Mouse (Mus musculus) lung, embryonic 16.5 days (tissue): ENCODE measurements around the gene Rmdn3. TPM values are rescaled to one million over a fixed set of nuclear protein-coding genes. Genes with fewer than 3 reads are reported as not detected.

ENCODE experiments used
- ATAC-seq: fragments of 200-750 bp; cut with Nextera tagmentation; 2 replicates; pipeline ENCODE4 v1.8.0; 2017; ENCODE audit warnings: low read depth, mild to moderate bottlenecking, moderate library complexity
- H3K27ac ChIP-seq: fragments of 300-500 bp; sonication (generic); 2 replicates; pipeline ENCODE4 v1.5.1; 2014; ENCODE audit warnings: mild to moderate bottlenecking, control low read depth, low read length
- H3K27me3 ChIP-seq: fragments of 300-500 bp; sonication (generic); 2 replicates; pipeline ENCODE4 v1.6.1; 2014; ENCODE audit warnings: low read depth, low read length, mixed read lengths; ENCODE audit not compliant: control insufficient read depth, insufficient read depth
- H3K36me3 ChIP-seq: fragments of 300-500 bp; sonication (generic); 2 replicates; pipeline ENCODE4 v1.6.1; 2014; ENCODE audit warnings: low read length; ENCODE audit not compliant: control insufficient read depth, insufficient read depth
- H3K4me1 ChIP-seq: fragments of 300-500 bp; sonication (generic); replicated peaks from 2 replicates; pipeline ENCODE4 v1.6.1; 2014; ENCODE audit warnings: low read length, mixed read lengths; ENCODE audit not compliant: control insufficient read depth, insufficient read depth
- H3K4me2 ChIP-seq: fragments of 300-500 bp; sonication (generic); 2 replicates; pipeline ENCODE4 v1.6.1; 2014; ENCODE audit warnings: low read depth, low read length, control low read depth
- H3K4me3 ChIP-seq: fragments of 300-500 bp; sonication (generic); 2 replicates; pipeline ENCODE4 v1.5.1; 2014; ENCODE audit warnings: mild to moderate bottlenecking, low read length, control low read depth
- H3K9ac ChIP-seq: fragments of 300-500 bp; sonication (generic); 2 replicates; pipeline ENCODE4 v1.6.1; 2014; ENCODE audit warnings: low read length, control low read depth
- H3K9me3 ChIP-seq: fragments of 300-500 bp; sonication (generic); 2 replicates; pipeline ENCODE4 v1.6.1; 2016; ENCODE audit warnings: low read length; ENCODE audit not compliant: control insufficient read depth
- WGBS: fragments of 180-500 bp; shearing (Covaris S2); extraction: QIAGEN DNeasy Blood & Tissue Kit; methylation state at CpG from one replicate; pipeline ENCODE4 v1.1.7; 2014; 5-methylcytosine and 5-hydroxymethylcytosine counted together
- polyA plus RNA-seq: library from polyadenylated mRNA; unstranded; fragments of >200 nt; fragmentation: Nextera tagmentation; extraction: Ambion mirVana; gene quantifications from 2 replicates; pipeline ENCODE4 v1.2.1, GENCODE M21; 2015

Rmdn3 gene
- polyA plus RNA-seq, 1 experiment from 2014 or later: 41.1 TPM

DNA sequence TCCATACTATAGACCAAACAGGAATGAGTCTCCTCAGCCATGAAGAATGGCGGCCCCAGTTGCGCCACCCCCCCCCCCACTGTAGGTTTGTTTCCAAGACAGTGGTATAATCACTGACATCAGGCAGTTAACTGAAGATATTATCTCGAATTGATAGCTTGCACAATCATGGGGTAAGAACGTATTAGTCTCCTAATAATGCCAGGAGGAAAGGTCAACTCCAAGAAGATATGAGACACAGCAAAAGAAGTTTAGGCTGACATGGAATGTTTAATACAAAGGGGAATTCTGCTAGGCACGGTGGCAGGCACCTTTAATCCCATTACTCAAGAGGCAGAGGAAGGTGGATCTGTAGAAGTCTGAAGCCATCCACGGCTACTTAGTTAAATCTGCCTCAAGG lies 10.4 kb downstream of the Rmdn3 start:
- 82% methylated on average over 6 of the region's 6 CpGs for WGBS
- H3K36me3 ChIP-seq: peaks cover 42% of the 10 kb centered on the region
- no peaks in the 10 kb centered on the region for H3K27me3 ChIP-seq
- no peak overlapping the region for H3K27ac ChIP-seq
- ATAC-seq: no peak
- no peak overlapping the region for H3K9ac ChIP-seq
- no peaks in the 10 kb centered on the region for H3K4me1 ChIP-seq
- H3K9me3 ChIP-seq: no peaks in the 10 kb centered on the region
- H3K4me3 ChIP-seq: no peak overlapping the region
- H3K4me2 ChIP-seq: no peak overlapping the region

DNA sequence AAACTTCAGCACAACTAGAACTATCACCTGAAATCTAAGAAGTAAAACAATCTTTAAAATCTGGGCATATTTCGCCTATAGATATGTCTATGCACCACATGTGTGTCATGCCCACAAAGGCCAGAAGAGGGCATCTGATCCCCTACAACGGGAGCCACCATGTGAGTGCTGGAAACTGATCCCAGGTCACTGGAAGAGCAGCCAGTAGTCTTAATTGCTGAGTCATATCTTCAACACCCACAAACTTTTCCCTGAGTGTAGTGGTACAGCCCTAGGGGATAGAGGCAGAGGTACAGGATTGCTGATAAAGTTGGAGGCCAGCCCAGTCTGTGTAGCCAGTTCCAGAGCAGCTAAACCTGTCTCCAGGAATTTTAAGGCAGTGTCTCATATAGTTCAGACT lies 11.6 kb downstream of the Rmdn3 start:
- Histone ChIP-seq H3K36me3 (peaks cover 34% of the 10 kb centered on the region), H3K9ac (no peak overlapping the region), H3K4me2 (no peak overlapping the region), H3K4me3 (no peak overlapping the region), H3K4me1 (no peaks in the 10 kb centered on the region), H3K27ac (no peak overlapping the region), H3K9me3 (no peaks in the 10 kb centered on the region), H3K27me3 (no peaks in the 10 kb centered on the region)
- 86% methylated on average over 2 of the region's 2 CpGs for WGBS
- ATAC-seq: no peak

DNA sequence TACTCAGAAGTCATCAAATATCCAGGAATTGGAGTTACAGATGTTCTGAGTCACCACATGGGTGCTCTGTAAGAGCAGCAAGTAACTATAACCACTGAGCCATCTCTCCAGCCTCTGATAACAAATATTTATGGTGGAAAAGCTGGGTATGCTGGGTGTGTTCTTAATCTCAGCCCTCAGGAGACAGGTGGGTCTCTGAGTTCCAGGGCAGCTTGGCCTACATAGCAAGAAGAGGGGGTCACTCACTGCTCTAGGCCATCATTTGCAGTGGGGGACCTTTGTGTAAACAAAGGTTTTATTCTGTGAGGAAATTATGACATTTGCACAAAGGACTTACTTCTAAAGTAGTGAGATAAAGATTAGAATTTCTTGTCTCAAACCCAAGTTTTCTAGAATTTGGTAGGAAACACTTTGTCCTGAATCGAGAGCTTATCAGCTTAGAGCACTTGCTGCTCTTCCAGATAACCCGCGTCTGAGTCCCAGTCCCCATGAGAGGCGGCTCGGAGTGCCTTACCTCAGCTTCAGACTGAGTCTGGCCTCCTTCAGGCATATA lies 20.4 kb downstream of the Rmdn3 start:
- no peak overlapping the region for H3K4me3 ChIP-seq
- peaks cover 35% of the 10 kb centered on the region for H3K36me3 ChIP-seq
- no peak for ATAC-seq
- H3K9ac ChIP-seq: no peak overlapping the region
- H3K9me3 ChIP-seq: no peaks in the 10 kb centered on the region
- H3K4me2 ChIP-seq: no peak overlapping the region
- H3K27ac ChIP-seq: no peak overlapping the region
- 66% methylated on average over 5 of the region's 5 CpGs for WGBS
- H3K4me1 ChIP-seq: no peaks in the 10 kb centered on the region
- H3K27me3 ChIP-seq: no peaks in the 10 kb centered on the region

DNA sequence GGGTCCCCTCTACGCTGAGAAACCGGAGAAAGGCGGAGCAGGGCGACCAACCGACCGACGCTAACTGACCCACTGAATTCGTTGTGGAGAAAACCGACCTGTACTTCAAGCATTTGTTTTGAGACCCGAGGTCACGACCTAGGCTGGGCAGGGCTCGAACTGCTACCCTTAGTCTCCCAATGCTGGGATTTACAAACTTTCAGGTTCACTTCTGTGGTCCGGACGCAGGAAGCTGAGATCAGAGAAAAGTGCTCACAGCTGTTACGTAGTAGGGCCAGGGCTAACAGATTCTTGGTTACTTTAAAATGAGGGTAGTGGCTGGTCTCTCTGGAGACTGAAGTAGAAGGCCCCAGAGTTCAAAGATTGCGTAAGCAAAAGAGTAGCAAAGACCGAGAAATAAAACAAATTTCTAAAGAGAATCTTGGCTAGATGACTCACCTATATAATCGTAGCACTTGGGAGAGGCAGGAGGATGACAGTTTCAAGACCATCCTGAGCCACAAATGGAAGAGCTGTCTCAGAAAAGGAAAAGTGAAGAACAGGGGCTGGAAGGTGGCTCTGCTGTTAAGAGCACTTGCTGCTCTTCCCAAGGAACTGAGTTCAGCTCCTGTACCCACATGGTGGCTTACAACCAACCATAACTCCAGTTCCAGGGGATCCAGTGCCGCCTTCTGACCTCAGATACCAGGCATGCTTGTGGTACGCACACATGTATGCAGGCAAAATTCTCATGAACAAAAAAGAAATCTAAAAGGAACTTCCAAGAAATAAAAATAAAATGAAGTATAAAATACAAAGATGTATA lies 43.5 kb downstream of the Rmdn3 start:
- 7% methylated on average over 20 of the region's 20 CpGs for WGBS
- Histone ChIP-seq H3K27ac (peak overlapping the region; percentile 98), H3K4me3 (peak overlapping the region; percentile 87), H3K36me3 (peaks cover 4% of the 10 kb centered on the region), H3K9me3 (no peaks in the 10 kb centered on the region), H3K9ac (peak overlapping the region; percentile 75), H3K4me1 (peaks cover 15% of the 10 kb centered on the region), H3K4me2 (peak overlapping the region; percentile 86), H3K27me3 (no peaks in the 10 kb centered on the region)
- ATAC-seq: no peak; the same call in 1 of the 2 replicates

DNA sequence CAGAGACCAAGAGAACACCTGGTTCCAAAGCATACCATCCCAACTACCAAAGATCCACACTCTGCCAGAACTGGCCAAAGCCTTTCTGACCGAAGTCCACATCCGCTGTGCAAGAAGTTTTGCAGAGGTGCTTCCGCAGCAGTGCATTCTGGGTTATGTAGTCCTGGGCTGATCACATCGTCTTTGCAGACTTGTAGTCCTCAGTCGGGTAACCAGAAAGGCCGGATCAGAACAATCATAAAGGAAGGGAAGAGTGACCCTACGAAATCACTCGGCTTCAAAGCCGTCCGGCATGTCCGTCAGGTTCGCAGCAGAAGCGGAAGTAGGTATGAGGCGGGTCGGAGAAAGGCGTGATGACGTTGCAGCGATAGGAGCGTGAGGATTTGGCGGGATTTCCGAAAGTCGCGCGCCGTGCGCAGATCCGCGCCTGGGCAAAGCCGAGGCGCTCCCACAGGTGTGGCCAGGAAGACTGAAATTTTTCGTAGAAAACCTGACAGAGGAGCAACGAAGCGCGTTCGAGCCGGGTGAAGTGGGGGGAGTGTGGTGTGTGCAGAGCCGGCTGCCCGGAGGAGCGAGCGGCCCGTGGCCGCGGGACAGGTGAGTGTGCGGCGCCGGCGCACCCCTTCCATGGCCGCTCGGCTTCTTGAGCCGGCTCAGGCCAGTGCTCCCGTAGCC lies 44.3 kb downstream of the Rmdn3 start, which contains the start of gene Rad51:
Rad51 (plus strand) TSS at position 356 of the 675 bp plus-strand sequence.
- H3K36me3 ChIP-seq: peaks cover 4% of the 10 kb centered on the region
- H3K4me3 ChIP-seq: peak within 1 kb of the TSS; percentile 87
- peak; percentile 96 for ATAC-seq
- under 1% methylated on average over 51 of the region's 51 CpGs for WGBS
- peaks cover 15% of the 10 kb centered on the region for H3K4me1 ChIP-seq
- H3K9ac ChIP-seq: peak within 1 kb of the TSS; percentile 75
- H3K27me3 ChIP-seq: no peaks in the 10 kb centered on the region
- peak within 1 kb of the TSS; percentile 98 for H3K27ac ChIP-seq
- no peaks in the 10 kb centered on the region for H3K9me3 ChIP-seq
- peak within 1 kb of the TSS; percentile 86 for H3K4me2 ChIP-seq

DNA sequence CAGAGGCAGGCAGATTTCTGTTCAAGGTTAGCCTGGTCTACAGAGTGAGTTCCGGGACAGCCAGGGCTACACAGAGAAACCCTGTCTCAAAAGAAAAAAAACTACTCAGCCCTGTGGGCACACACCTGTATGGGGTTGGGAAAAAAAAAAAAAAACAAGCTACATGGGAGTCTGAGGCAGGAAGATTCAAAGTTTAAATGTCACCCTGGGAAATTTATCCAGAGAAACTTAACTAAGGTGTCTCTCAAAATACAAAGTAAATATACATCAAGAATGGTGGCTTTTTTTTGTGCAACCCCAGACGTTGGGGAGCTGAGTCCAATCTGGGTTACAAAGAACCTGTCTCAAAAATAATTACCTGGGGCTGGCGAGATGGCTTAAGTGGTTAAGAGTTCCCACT lies 45.8 kb downstream of the Rmdn3 start:
- peaks cover 15% of the 10 kb centered on the region for H3K4me1 ChIP-seq
- 82% methylated on average over 3 of the region's 3 CpGs for WGBS
- H3K27me3 ChIP-seq: no peaks in the 10 kb centered on the region
- H3K9ac ChIP-seq: no peak overlapping the region
- H3K4me3 ChIP-seq: no peak overlapping the region
- no peaks in the 10 kb centered on the region for H3K9me3 ChIP-seq
- no peak overlapping the region for H3K4me2 ChIP-seq
- no peak overlapping the region for H3K27ac ChIP-seq
- no peak for ATAC-seq
- peaks cover 4% of the 10 kb centered on the region for H3K36me3 ChIP-seq

DNA sequence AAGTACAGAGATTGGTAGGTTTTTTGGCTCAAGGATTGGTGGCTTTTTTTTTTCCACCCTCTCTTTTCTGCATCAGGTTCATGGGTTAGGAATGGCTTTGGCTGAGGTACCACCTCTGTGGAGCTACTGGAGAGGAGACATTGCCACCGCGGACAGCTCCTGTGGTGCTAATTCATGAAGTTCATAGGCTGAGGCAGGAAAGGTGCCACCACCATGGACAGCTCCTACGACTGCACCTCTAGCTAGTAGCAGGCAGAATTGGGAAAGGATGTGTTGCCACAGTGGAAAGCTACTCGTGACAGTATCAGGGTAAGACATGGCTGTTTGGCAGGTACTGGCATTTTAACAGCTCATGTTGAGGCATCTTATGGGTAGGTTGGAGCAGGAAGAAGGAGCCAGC lies 48.3 kb downstream of the Rmdn3 start:
- WGBS: 43% methylated on average over 4 of the region's 4 CpGs
- Histone ChIP-seq H3K9me3 (no peaks in the 10 kb centered on the region), H3K27me3 (no peaks in the 10 kb centered on the region), H3K27ac (no peak overlapping the region), H3K36me3 (peaks cover 8% of the 10 kb centered on the region), H3K4me1 (peaks cover 8% of the 10 kb centered on the region), H3K4me2 (no peak overlapping the region), H3K9ac (no peak overlapping the region), H3K4me3 (no peak overlapping the region)
- no peak for ATAC-seq

DNA sequence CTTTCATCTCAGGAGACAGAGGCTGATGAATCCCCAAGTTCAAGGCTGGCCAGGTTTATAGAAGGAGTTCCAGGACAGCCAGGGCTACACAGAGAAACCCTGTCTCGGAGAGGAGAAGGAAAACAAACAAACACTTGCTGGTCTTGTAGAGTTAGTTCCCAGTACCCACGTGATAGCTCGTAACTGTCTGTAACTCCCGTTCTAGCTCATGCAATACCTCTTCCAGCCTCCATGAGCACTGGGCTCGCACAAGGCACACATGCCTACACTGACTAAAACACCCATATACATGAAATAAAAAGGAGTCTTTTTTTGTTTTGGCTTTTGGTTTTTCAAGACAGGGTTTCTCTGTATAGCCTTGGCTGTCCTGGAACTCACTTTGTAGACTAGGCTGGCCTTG lies 50.3 kb downstream of the Rmdn3 start:
- H3K27me3 ChIP-seq: no peaks in the 10 kb centered on the region
- no peak overlapping the region for H3K9ac ChIP-seq
- WGBS: 69% methylated on average over 5 of the region's 5 CpGs
- H3K4me3 ChIP-seq: no peak overlapping the region
- H3K4me1 ChIP-seq: peaks cover under 1% of the 10 kb centered on the region; the same call in 1 of the 2 replicates
- H3K36me3 ChIP-seq: peaks cover 22% of the 10 kb centered on the region
- H3K4me2 ChIP-seq: no peak overlapping the region
- H3K9me3 ChIP-seq: no peaks in the 10 kb centered on the region
- H3K27ac ChIP-seq: no peak overlapping the region
- ATAC-seq: no peak

DNA sequence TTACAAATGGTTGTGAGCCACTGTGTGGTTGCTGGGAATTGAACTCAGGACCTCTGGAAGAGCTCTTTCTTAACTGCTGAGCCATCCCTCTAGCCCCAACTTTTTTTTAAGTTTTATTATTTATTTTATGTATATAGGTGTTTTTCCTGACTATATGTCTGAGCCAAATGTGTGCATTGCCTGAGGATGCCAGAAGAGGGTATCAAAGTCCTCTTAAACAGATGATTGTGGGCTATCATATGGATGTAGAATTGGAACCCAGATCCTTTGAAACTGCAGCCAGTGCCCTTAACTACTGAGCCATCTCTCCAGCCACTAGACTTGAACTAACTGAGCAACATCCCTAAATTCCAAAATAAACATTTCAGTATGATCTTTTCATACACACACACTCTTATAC lies 55.3 kb downstream of the Rmdn3 start:
- H3K4me1 ChIP-seq: no peaks in the 10 kb centered on the region
- no peak overlapping the region for H3K4me3 ChIP-seq
- no peak overlapping the region for H3K27ac ChIP-seq
- no peak for ATAC-seq
- H3K36me3 ChIP-seq: peaks cover 26% of the 10 kb centered on the region
- no peaks in the 10 kb centered on the region for H3K9me3 ChIP-seq
- no peaks in the 10 kb centered on the region for H3K27me3 ChIP-seq
- H3K9ac ChIP-seq: no peak overlapping the region
- no peak overlapping the region for H3K4me2 ChIP-seq
